Mouse (Mus musculus): ENCODE data around the gene Clcn6.
"Not testable (repeated sequence)": the region's sequence is repeated elsewhere in the genome, so short reads cannot be mapped to it uniquely, and the experiment has no call there.

Clcn6 gene

GRCm38 (mm10) chr4:148069602-148070218 lies 31.1 kb upstream of the Clcn6 start:
- in situ Hi-C loops (cut with MboI; ENCODE audit: unreplicated experiment in 2 of 2), result no loop called here

GRCm38 (mm10) chr4:148067346-148067745 lies 28.7 kb upstream of the Clcn6 start:
- in situ Hi-C loops (cut with MboI; ENCODE audit: unreplicated experiment in 2 of 2), result no loop called here

DNA sequence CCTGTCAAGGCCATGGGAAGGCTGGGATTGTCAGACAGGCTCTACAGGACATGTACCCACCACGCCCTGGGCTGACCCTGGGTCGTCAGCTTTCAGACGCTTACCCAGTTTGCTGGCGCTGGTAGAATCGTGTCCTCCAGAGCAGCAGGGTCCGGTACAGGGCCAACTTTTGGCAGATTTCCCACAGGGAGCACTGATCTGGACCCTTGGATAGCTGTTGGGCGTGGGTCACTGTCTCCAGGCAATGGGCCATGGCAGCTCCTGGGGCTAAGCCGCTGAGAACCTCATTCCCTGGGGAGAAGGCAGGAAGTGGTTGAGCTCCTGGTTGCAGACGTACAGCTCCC lies 27.8 kb upstream of the Clcn6 start:
- in situ Hi-C loops (cut with MboI; ENCODE audit: unreplicated experiment in 2 of 2), result no loop called here

DNA sequence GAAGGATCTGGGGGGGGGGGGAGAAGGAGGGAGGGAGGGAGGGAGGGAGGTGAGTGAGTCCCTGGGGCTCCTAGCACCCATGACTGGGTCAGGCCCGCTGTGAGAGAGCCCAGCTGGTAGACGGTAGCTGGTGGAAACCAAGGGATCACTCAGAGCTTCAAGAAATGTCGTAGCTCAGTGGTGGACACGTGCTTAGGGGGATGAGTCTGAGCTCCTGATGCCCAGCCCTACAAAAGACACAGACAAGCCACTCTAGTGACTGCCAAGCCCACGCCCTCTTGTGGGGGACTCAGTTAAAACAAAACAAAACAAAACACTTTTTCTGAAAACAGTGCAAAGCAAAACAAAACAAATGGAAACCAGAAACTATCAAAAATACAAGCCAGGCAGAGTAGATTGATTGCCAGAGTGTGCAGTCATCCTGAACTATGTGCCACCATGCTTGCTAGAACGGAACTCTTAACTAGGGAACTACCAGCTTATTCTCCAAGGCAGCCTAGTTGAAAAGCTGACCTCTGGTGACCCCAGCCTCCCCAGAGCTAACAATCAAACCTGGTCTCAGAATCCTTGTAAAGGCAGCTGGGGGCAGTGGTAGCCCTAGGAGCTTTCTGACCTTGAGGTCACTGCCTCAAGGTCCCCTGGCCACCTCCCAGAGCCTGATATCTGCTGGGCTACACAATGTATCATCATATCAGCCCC lies 27.2 kb upstream of the Clcn6 start:
- in situ Hi-C loops (cut with MboI; ENCODE audit: unreplicated experiment in 2 of 2), result no loop called here

DNA sequence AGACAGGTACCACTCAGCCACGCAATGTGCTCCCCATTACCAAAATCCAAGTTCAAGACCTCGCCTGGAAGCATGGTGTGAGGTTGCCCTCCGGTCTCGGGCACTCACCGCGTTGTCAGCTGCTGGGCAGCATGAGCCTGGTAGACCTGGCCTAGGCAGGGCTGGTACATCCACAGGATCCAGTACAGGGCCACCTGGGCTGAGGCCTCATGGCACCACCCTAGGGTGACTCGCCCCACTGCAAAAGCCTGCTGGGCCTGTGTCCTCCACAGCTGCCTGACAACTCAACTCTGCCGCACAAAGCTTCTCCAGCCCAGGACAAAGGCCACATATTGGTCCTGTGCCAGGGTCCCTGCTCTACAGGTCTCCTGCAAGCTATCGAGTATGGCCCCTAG lies 22.5 kb upstream of the Clcn6 start:
- in situ Hi-C loops (cut with MboI; ENCODE audit: unreplicated experiment in 2 of 2), result no loop called here

DNA sequence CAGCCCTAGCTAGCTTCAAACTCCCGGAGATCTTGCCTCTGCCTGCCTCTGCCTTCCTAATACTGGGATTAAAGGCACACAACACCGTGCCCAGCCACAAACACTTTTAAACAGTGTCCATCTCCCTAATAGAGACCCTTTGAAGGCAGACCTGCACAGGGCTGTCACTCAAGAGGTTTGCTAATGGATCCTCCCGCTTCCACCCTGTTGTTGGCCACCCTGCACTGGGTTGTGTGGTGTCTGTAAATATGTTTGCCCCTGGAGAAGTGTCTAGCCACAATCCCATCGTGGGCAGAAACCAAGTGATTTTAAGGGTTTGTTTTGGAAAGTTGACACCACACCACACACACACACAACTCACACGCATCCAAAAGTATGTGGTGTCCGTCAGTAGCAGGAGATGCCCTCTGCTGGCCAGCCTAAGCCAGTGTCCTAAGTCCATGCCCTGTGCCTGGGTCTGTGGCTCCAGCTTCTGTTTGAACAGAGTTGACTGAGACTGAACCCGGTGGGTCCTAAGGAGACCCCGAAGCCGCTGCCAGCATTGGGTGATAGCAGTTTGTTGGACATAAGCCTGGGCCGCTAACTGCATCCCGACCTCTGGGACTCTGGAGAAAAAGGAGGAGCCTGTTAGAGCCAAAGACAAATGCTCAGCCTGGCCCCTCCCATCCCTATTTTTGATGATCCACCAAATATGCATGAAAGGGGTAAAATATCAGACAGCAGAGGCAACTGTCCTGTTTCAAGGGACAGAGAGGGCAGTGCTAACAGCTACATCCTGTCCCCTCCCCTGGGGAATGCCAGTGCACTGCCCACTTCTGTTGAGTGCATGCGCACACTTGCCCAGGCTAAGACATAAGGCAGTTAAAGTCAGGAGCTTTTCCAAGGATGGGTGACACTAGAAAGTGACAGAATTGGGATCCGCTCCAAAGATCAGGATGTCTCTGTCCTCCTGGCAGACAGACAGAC lies 21.8 kb upstream of the Clcn6 start:
- in situ Hi-C loops (cut with MboI; ENCODE audit: unreplicated experiment in 2 of 2), result no loop called here

DNA sequence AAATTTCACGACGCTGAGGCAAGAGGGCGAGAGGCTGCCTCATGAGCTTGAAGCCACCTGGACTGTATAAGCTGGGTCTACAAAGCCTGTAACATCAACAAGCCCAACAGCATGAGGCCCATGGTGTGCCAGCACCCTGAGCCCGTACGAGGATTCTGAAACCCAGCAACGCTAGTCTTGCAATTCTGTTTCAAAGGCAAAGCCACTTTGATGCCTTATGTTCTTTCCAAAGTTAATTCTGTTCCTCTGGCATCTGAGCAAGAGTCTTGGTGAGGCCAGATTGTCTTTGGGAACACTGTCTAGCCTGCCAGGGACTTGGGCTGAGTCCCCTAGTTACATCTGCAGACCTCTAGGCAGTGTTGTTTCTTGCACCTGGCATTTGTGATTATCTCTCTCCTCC lies 20.4 kb upstream of the Clcn6 start:
- in situ Hi-C loops (cut with MboI; ENCODE audit: unreplicated experiment in 2 of 2), result no loop called here

GRCm38 (mm10) chr4:148058218-148058819 lies 19.7 kb upstream of the Clcn6 start:
- in situ Hi-C loops (cut with MboI; ENCODE audit: unreplicated experiment in 2 of 2), result no loop called here

- in situ Hi-C loops (cut with MboI; ENCODE audit: unreplicated experiment in 2 of 2), result no loop called here
Measured at GRCm38 (mm10) chr4:148057661-148058209, 19.1 kb upstream of the Clcn6 start.

DNA sequence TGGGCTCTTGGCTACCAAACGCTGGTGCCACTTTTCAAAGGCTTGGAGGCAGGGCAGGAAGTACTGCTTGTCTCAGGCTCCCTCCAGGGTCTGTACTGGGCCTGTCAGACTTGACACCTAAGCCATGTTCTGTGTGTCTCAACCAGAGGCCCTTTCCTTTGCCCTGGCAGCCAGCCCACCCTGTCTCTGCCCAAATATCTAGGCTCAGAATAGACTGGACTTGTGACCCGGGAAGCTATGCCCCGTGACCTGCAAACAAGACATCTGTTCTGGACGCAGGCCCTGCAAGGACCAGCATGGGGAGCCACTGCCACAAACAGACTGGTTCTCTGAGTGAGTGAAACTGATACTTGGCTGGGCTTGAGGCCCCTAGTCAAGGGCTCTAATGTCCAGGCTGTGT lies 18.2 kb upstream of the Clcn6 start:
- in situ Hi-C loops (cut with MboI; ENCODE audit: unreplicated experiment in 2 of 2), result no loop called here

DNA sequence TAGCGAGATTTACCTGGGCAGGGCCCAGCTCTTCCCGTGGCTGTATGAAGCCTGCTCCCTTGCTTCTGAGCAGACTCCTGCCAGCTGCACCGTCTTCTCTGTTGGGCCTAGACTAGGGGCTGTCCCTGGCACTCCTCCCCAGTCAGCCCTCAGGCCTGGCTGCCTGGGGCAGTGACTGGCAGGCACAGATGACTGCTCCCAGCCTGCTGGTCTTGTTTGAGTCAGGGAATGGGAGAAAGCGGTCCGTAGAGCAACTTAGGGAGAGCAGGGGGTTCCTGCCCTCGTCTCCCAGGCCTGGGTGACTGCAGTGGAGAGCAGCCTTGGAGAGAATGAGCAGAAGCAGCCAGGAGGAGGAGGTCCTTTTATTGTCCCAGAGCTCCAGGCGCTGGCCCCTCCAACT lies 17.6 kb upstream of the Clcn6 start:
- in situ Hi-C loops (cut with MboI; ENCODE audit: unreplicated experiment in 2 of 2), result no loop called here

- in situ Hi-C loops (cut with MboI; ENCODE audit: unreplicated experiment in 2 of 2), result no loop called here
Measured at GRCm38 (mm10) chr4:148054961-148055695, 16.5 kb upstream of the Clcn6 start.

GRCm38 (mm10) chr4:148053417-148053920 lies 14.8 kb upstream of the Clcn6 start:
- in situ Hi-C loops (cut with MboI; ENCODE audit: unreplicated experiment in 2 of 2), result no loop called here

- in situ Hi-C loops (cut with MboI; ENCODE audit: unreplicated experiment in 2 of 2), result no loop called here
Measured at GRCm38 (mm10) chr4:148052976-148053375, 14.4 kb upstream of the Clcn6 start.

DNA sequence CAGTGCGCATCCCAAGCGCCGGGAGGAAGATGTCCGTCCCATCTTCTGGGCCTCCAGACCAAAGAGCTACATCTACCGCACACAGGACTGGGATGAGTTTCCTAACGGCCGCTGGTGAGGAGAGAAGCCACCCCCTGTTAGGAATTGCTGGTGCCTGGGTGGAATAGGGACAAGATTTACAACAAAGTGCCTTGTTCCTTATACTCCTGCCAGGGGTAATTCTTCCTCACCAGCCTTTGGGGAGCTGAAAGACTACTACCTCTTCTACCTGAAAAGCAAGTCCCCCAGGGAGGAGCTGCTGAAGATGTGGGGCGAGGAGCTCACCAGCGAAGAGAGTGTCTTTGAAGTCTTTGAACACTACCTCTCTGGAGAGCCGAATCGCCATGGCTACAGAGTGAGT lies 13.3 kb upstream of the Clcn6 start:
- in situ Hi-C loops (cut with MboI; ENCODE audit: unreplicated experiment in 2 of 2), result no loop called here

DNA sequence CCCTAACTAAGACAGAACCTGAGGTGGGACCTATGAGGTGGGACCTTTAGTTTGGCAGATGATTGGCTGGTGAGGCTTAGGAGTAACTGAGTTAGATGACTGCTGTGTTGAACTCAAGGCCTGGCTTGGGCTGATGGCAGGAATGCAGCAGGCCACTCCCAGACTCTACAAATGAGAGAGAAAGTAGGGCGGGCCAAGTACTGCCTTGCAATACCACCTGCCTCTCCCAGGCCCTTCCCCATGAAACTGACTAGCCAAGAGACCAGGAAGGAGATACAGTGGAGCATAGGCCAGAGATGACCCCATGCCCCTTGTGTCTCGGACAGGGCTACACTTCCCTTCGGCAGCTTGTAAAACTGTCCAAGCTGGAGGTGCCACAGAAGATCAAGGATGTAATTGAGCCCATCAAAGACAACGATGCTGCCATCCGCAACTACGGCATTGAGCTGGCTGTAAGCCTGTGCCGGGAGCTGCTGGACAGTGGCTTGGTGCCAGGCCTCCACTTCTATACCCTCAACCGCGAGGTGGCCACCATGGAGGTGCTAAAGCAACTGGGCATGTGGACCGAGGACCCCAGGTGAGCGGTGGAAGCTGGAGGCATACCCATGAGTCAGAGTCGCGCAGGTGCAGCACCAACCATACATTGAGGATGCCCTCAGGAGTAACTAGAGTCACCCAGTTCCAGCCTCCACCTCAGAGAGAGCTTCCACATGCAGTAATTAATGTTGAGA lies 12.6 kb upstream of the Clcn6 start:
- in situ Hi-C loops (cut with MboI; ENCODE audit: unreplicated experiment in 2 of 2), result no loop called here

DNA sequence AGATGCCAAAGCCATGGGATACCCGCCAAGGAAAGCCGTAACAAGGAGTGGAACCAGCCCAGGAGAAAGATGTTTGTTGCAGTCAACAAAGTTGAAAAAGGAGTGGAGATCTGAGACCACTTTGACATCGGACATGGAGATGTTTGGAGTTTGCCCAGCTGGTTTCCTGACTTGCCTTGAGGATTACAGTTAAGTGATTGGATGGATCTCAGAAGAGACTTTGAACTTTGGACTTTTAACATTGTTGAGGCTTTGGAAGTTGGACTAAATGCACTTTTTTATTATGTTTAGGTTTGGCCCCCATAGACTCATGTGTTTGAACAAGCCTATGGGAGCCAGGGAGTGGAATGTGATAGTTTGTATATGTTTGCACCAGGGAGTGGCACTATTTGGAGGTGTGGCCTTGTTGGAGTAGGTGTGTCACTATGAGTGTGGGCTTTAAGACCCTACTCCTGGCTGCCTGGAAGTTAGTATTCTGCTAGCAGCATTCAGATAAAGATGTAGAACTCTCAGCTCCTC lies 11.8 kb upstream of the Clcn6 start:
- in situ Hi-C loops (cut with MboI; ENCODE audit: unreplicated experiment in 2 of 2), result not testable (repeated sequence)

- in situ Hi-C loops (cut with MboI; ENCODE audit: unreplicated experiment in 2 of 2), result no loop called here
Measured at GRCm38 (mm10) chr4:148046450-148047031, 7.9 kb upstream of the Clcn6 start.

GRCm38 (mm10) chr4:148044113-148044512 lies 5.5 kb upstream of the Clcn6 start:
- in situ Hi-C loops (cut with MboI; ENCODE audit: unreplicated experiment in 2 of 2), result no loop called here

All from v-Abl transformed pro-B cells (cell line).